Mouse (Mus musculus) liver, embryonic 11.5 days (tissue): Measurements from ENCODE around the gene Tbc1d12. TPM values are rescaled to one million over a fixed set of nuclear protein-coding genes. Genes with fewer than 3 reads are reported as not detected.
"Not testable (repeated sequence)": the region's sequence is repeated elsewhere in the genome, so short reads cannot be mapped to it uniquely, and the experiment has no call there.

ENCODE experiments used
- ATAC-seq: fragments of 200-750 bp; cut with Nextera tagmentation; replicated peaks from 2 replicates; pipeline ENCODE4 v1.8.0; 2017; ENCODE audit warnings: moderate number of reproducible peaks, mild to moderate bottlenecking, moderate TSS enrichment, moderate library complexity; ENCODE audit not compliant: low FRiP score
- DNase-seq: peaks from one replicate; pipeline ENCODE4 v3.0.0-alpha.2; 2017; ENCODE audit warnings: low spot score
- H3K27ac ChIP-seq: fragments of 300-500 bp; sonication (generic); 2 replicates; pipeline ENCODE4 v1.5.1; 2014; ENCODE audit warnings: mild to moderate bottlenecking, low read depth, low read length, control low read depth
- H3K27me3 ChIP-seq: fragments of 300-500 bp; sonication (generic); replicated peaks from 2 replicates; pipeline ENCODE4 v1.6.1; 2014; ENCODE audit warnings: low read length, mixed read lengths; ENCODE audit not compliant: control insufficient read depth, insufficient read depth
- H3K36me3 ChIP-seq: fragments of 300-500 bp; sonication (generic); 2 replicates; pipeline ENCODE4 v1.6.1; 2014; ENCODE audit warnings: mild to moderate bottlenecking, low read length, moderate library complexity, mixed read lengths; ENCODE audit not compliant: control insufficient read depth, insufficient read depth
- H3K4me1 ChIP-seq: fragments of 300-500 bp; sonication (generic); replicated peaks from 2 replicates; pipeline ENCODE4 v1.6.1; 2014; ENCODE audit warnings: low read length, mixed read lengths; ENCODE audit not compliant: control insufficient read depth, insufficient read depth
- H3K4me2 ChIP-seq: fragments of 300-500 bp; sonication (generic); 2 replicates; pipeline ENCODE4 v1.6.1; 2014; ENCODE audit warnings: mild to moderate bottlenecking, control low read depth, moderate library complexity
- H3K4me3 ChIP-seq: fragments of 300-500 bp; sonication (generic); 2 replicates; pipeline ENCODE4 v1.5.1; 2014; ENCODE audit warnings: low read depth, low read length, control low read depth
- H3K9ac ChIP-seq: fragments of 300-500 bp; sonication (generic); 2 replicates; pipeline ENCODE4 v1.6.1; 2014; ENCODE audit warnings: low read depth, low read length, control low read depth
- H3K9me3 ChIP-seq: fragments of 300-500 bp; sonication (generic); 2 replicates; pipeline ENCODE4 v1.6.1; 2016; ENCODE audit warnings: low read length, inconsistent platforms, mixed read lengths; ENCODE audit not compliant: control insufficient read depth
- WGBS: fragments of 180-500 bp; shearing (Covaris S2); extraction: QIAGEN DNeasy Blood & Tissue Kit; methylation state at CpG from one replicate; pipeline ENCODE4 v1.1.7; 2014; 5-methylcytosine and 5-hydroxymethylcytosine counted together
- polyA plus RNA-seq: library from polyadenylated mRNA; unstranded; fragments of >200 nt; fragmentation: Nextera tagmentation; extraction: Ambion mirVana; gene quantifications from 2 replicates; pipeline ENCODE4 v1.2.1, GENCODE M21; 2014

Tbc1d12 gene
- polyA plus RNA-seq, 1 experiment from 2014 or later = 1.9 TPM

- not testable (repeated sequence) for DNase-seq, H3K9me3 ChIP-seq
- 68% methylated on average over 2 of the region's 8 CpGs for WGBS
Measured at GRCm38 (mm10) chr19:38874825-38875224, 38.4 kb downstream of the Tbc1d12 start.

GRCm38 (mm10) chr19:38880300-38880699, 43.9 kb downstream of the Tbc1d12 start:
- DNase-seq (no peak), ATAC-seq (no peak)

More at GRCm38 (mm10) chr19:38874825-38875224, 38.4 kb downstream of the Tbc1d12 start:
- not testable (repeated sequence) for H3K9ac ChIP-seq, H3K27ac ChIP-seq, H3K27me3 ChIP-seq, ATAC-seq, H3K4me2 ChIP-seq, H3K4me3 ChIP-seq, H3K4me1 ChIP-seq, H3K36me3 ChIP-seq

GRCm38 (mm10) chr19:38901146-38902135, 65.1 kb downstream of the Tbc1d12 start:
- Histone ChIP-seq H3K4me1 (no peaks in the 10 kb centered on the region), H3K9ac (no peak overlapping the region), H3K36me3 (peaks cover 5% of the 10 kb centered on the region; the same call in 1 of the 2 replicates), H3K27me3 (no peaks in the 10 kb centered on the region), H3K27ac (no peak overlapping the region), H3K9me3 (no peaks in the 10 kb centered on the region), H3K4me2 (no peak overlapping the region), H3K4me3 (no peak overlapping the region)
- DNase-seq (no peak), ATAC-seq (no peak)
- 88% methylated on average over 12 of the region's 12 CpGs for WGBS

More at GRCm38 (mm10) chr19:38880300-38880699, 43.9 kb downstream of the Tbc1d12 start:
- no peak overlapping the region for H3K27ac ChIP-seq
- no peak overlapping the region for H3K4me3 ChIP-seq
- H3K27me3 ChIP-seq = no peaks in the 10 kb centered on the region
- H3K9ac ChIP-seq = no peak overlapping the region
- no peak overlapping the region for H3K4me2 ChIP-seq
- no peaks in the 10 kb centered on the region for H3K4me1 ChIP-seq
- H3K36me3 ChIP-seq = no peaks in the 10 kb centered on the region
- no peaks in the 10 kb centered on the region for H3K9me3 ChIP-seq

- no peak for DNase-seq
- Histone ChIP-seq H3K9me3 (no peaks in the 10 kb centered on the region), H3K27ac (no peak overlapping the region), H3K4me1 (no peaks in the 10 kb centered on the region), H3K4me2 (no peak overlapping the region), H3K36me3 (peaks cover 5% of the 10 kb centered on the region; the same call in 1 of the 2 replicates), H3K9ac (no peak overlapping the region), H3K4me3 (no peak overlapping the region), H3K27me3 (no peaks in the 10 kb centered on the region)
- 86% methylated on average over 5 of the region's 5 CpGs for WGBS
- ATAC-seq = no peak
Measured at GRCm38 (mm10) chr19:38902501-38902900, 66.1 kb downstream of the Tbc1d12 start.

- Histone ChIP-seq H3K27me3 (no peaks in the 10 kb centered on the region), H3K9me3 (no peaks in the 10 kb centered on the region), H3K4me3 (no peak overlapping the region), H3K4me1 (no peaks in the 10 kb centered on the region), H3K4me2 (no peak overlapping the region), H3K27ac (no peak overlapping the region), H3K36me3 (no peaks in the 10 kb centered on the region), H3K9ac (no peak overlapping the region)
- DNase-seq = no peak
- WGBS = 91% methylated on average over 9 of the region's 9 CpGs
- ATAC-seq = no peak
Measured at GRCm38 (mm10) chr19:38913786-38914185, 77.4 kb downstream of the Tbc1d12 start.

- Histone ChIP-seq H3K9me3 (no peaks in the 10 kb centered on the region), H3K36me3 (no peaks in the 10 kb centered on the region), H3K4me2 (no peak overlapping the region), H3K9ac (no peak overlapping the region), H3K4me3 (no peak overlapping the region), H3K27ac (no peak overlapping the region), H3K27me3 (no peaks in the 10 kb centered on the region), H3K4me1 (no peaks in the 10 kb centered on the region)
- ATAC-seq (no peak), DNase-seq (no peak)
- 90% methylated on average over 15 of the region's 15 CpGs for WGBS
Measured at GRCm38 (mm10) chr19:38914926-38915325, 78.5 kb downstream of the Tbc1d12 start.

- Histone ChIP-seq H3K4me2 (no peak overlapping the region), H3K4me1 (no peaks in the 10 kb centered on the region), H3K4me3 (no peak overlapping the region), H3K27me3 (no peaks in the 10 kb centered on the region), H3K27ac (no peak overlapping the region), H3K36me3 (no peaks in the 10 kb centered on the region), H3K9ac (no peak overlapping the region), H3K9me3 (no peaks in the 10 kb centered on the region)
- 44% methylated on average over 3 of the region's 3 CpGs for WGBS
- DNase-seq (no peak), ATAC-seq (no peak)
Measured at GRCm38 (mm10) chr19:38915677-38916076, 79.3 kb downstream of the Tbc1d12 start.

GRCm38 (mm10) chr19:38928481-38929158, 92.2 kb downstream of the Tbc1d12 start:
- no peak for DNase-seq
- Histone ChIP-seq H3K4me1 (peaks cover 13% of the 10 kb centered on the region; the same call in 1 of the 2 replicates), H3K36me3 (no peaks in the 10 kb centered on the region), H3K4me2 (no peak overlapping the region), H3K4me3 (no peak overlapping the region), H3K9me3 (no peaks in the 10 kb centered on the region), H3K27ac (no peak overlapping the region), H3K9ac (no peak overlapping the region), H3K27me3 (no peaks in the 10 kb centered on the region)
- WGBS = 91% methylated on average over 10 of the region's 11 CpGs
- ATAC-seq = no peak
